Mouse (Mus musculus) CD8-positive naive resting alpha-beta T cell, adult 2 months (primary cell): ENCODE results near the gene Gm8362.
"Not testable (repeated sequence)": the region's sequence is repeated elsewhere in the genome, so short reads cannot be mapped to it uniquely, and the experiment has no call there.

Experiments
- DNase-seq, 2 experiments: peaks; one replicate each; pipeline ENCODE4 v3.0.0; 2022; ENCODE audit warnings: low read depth in 2 of 2, low spot score in 2 of 2

Gene Gm8362

DNA sequence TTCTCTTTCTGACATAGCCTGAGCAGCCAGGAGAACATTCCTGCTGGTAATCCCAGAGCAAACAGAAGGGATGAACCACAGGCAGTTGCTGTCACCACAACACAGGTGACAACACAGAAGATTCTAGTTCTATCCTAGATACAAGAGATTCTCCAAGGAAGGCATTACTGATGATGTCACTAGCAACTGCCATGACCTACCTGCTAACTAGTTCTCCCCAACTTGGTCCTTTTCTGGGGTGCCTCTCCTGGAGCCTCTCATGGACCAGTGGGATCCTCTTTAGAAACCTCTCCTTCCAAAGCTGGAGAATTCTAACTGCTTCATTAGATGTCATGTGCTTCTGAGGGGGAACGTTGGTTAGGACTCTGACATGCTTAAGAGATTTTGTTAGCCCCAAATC, at the start of gene Gm8362:
Gene Gm8362 (minus strand): TSS at position 101 of the 400 bp plus-strand sequence.
- DNase-seq = not testable (repeated sequence)

- not testable (repeated sequence) for DNase-seq
Observed at GRCm38 (mm10) chr14:6823297-6823696, 49.1 kb upstream of the Gm8362 start.

- DNase-seq = not testable (repeated sequence)
Observed at GRCm38 (mm10) chr14:6757231-6757536, 17.0 kb downstream of the Gm8362 start.

DNA sequence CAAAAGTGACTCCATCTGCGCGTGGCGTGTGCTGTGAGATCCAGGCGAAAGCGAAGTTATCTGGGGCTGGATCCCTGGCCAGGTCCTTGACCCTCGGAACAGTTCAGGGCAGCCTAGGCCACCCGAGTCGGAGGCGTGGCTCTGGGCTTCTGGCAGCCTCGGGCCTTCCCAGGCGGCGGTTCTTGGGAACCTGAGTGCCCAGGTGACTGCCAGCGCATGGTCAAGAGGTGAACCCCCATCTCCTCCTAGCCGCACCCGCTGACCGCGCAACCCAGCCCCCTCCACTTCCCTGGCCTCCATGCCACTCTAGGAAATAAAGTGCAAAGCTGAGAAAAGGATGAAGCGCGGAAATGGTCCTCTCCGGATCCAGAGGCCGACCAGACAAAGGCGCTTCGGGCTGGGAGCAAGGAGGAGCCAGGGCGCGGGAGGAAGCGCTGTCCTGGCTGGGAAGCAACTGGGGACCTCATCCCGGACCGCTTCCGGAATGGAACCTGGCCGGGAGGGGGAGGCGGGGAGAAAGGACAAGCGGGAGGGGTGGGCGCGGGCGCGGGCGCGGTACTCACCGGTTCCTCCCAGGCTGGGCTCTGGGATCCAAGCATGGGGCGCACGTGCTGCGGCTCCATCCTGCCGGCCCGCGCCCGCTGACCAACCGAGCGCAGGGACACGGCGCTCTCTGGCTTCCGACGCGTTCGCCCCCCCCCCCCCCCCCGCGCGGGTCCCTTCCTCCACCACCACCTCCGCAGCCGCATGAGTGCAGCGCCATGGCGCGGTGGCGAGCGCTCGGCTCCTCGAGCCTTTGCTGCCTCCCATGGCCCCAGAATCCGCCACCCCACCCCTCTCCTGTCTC, 17.6 kb downstream of the Gm8362 start:
- not testable (repeated sequence) for DNase-seq

- not testable (repeated sequence) for DNase-seq
Observed at GRCm38 (mm10) chr14:6742232-6742631, 32.0 kb downstream of the Gm8362 start, which contains the start of gene Gm3636. Gene Gm3636 (minus strand): TSS chr14:6742332.

- not testable (repeated sequence) for DNase-seq
Observed at GRCm38 (mm10) chr14:6720151-6720550, 54.1 kb downstream of the Gm8362 start, which contains the start of gene Gm8050. Gene Gm8050 (minus strand): TSS chr14:6720251.
